Mouse (Mus musculus) liver, postnatal 0 days (tissue): ENCODE measurements at regions not wholly inside any gene's neighbourhood (a gene's known extent, or its start where the extent isn't known, plus 50 kb on each side); places are given as distances from the start of the nearest gene placed in this dataset.

ENCODE experiments used
- CTCF ChIP-seq: sonication (generic); IDR thresholded peaks from 2 replicates; pipeline ENCODE4 v1.5.1; 2016; ENCODE audit warnings: antibody characterized with exemption, low read depth
- EP300 ChIP-seq: IDR thresholded peaks from 2 replicates; pipeline ENCODE4 v1.6.1; 2016; ENCODE audit warnings: antibody characterized with exemption, low read depth, mild to moderate bottlenecking

DNA sequence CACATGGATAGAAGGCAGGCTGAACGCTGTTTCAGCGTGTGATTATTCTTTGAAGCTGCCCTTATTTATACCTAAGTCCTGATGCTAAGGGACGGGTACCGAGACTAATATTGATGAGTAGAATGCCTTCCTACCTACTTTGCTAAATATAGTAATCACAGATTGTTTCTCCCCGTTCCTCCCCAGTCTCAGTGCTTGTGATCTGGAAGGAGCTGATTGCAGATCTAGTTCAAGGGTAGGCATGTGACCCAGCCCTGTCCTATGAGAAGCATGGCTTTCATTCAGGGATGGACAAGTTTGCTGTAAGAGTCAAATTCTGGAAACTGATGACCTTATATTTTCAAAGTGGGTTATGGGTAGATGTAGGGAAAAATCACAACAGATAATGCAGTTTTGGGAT, 67.7 kb upstream of the Eif4g2 start:
- no peak for TF ChIP-seq CTCF
- TF ChIP-seq EP300: no peak
